Mouse (Mus musculus) myocyte (in vitro differentiated cells): ENCODE results near the gene Ptpn1.

ENCODE experiments used
- CEBPB ChIP-seq: IDR thresholded peaks from 2 replicates; pipeline ENCODE4 v1.6.1; 2011; ENCODE audit warnings: mild to moderate bottlenecking, moderate library complexity; ENCODE audit not compliant: poor library complexity, insufficient read depth, severe bottlenecking
- E2F4 ChIP-seq: IDR thresholded peaks from one replicate; pipeline ENCODE4 v1.6.1; 2011; ENCODE audit warnings: mild to moderate bottlenecking, control low read depth, moderate library complexity; ENCODE audit not compliant: insufficient read depth
- POLR2A ChIP-seq: IDR thresholded peaks from one replicate; pipeline ENCODE4 v1.6.1; 2011; ENCODE audit warnings: low read depth, mild to moderate bottlenecking, control low read depth, moderate library complexity; ENCODE audit not compliant: insufficient read length
- POLR2AphosphoS2 ChIP-seq: IDR thresholded peaks from one replicate; pipeline ENCODE4 v1.6.1; 2011; ENCODE audit warnings: low read depth, control low read depth; ENCODE audit not compliant: insufficient read length

GRCm38 (mm10) chr2:167982646-167983045 lies 50.8 kb downstream of the Ptpn1 start:
- TF ChIP-seq POLR2AphosphoS2: no peak
- no peak for TF ChIP-seq POLR2A
- no peak for TF ChIP-seq E2F4
- no peak for TF ChIP-seq CEBPB
